Mouse (Mus musculus) G1E (cell line): ENCODE measurements around the gene Shroom3. TPM values are rescaled to one million over a fixed set of nuclear protein-coding genes. Genes with fewer than 3 reads are reported as not detected.

Source experiments
- ATAC-seq: 2 replicates; pipeline ENCODE4 v1.8.0; 2016; ENCODE audit warnings: mild to moderate bottlenecking; ENCODE audit not compliant: insufficient number of reproducible peaks, poor library complexity, low FRiP score, severe bottlenecking; ENCODE audit errors: extremely low read depth
- DNase-seq: peaks from one replicate; pipeline ENCODE4 v3.0.0; 2012; ENCODE audit warnings: low spot score
- H3K27me3 ChIP-seq: 2 replicates; pipeline ENCODE4 v1.6.1; 2012; ENCODE audit warnings: mild to moderate bottlenecking, low read length, inconsistent platforms; ENCODE audit not compliant: insufficient read depth
- H3K36me3 ChIP-seq: replicated peaks from 2 replicates; pipeline ENCODE3; 2012; ENCODE audit warnings: mild to moderate bottlenecking, inconsistent platforms
- H3K4me1 ChIP-seq: 2 replicates; pipeline ENCODE4 v1.6.1; 2012; ENCODE audit warnings: low read depth, low read length, inconsistent platforms, mixed read lengths; ENCODE audit not compliant: insufficient read depth
- H3K4me3 ChIP-seq: 2 replicates; pipeline ENCODE4 v1.5.1; 2012; ENCODE audit warnings: low read depth, mild to moderate bottlenecking, inconsistent platforms, low read length, moderate library complexity, mixed read lengths
- H3K9me3 ChIP-seq: replicated peaks from 2 replicates; pipeline ENCODE4 v1.6.1; 2012; ENCODE audit warnings: inconsistent platforms
- CTCF ChIP-seq: IDR thresholded peaks from 2 replicates; pipeline ENCODE4 v1.5.1; 2012; ENCODE audit warnings: low read depth, low read length, inconsistent platforms, mixed read lengths
- GATA1 ChIP-seq: IDR thresholded peaks from 2 replicates; pipeline ENCODE4 v1.6.1; 2012; ENCODE audit warnings: borderline replicate concordance, low read length, inconsistent platforms, mixed read lengths
- GATA2 ChIP-seq: IDR thresholded peaks from 2 replicates; pipeline ENCODE4 v1.6.1; 2012; ENCODE audit warnings: low read depth, low read length, inconsistent platforms, borderline replicate concordance
- POLR2AphosphoS5 ChIP-seq: IDR thresholded peaks from 2 replicates; pipeline ENCODE4 v1.6.1; 2012; ENCODE audit warnings: low read depth, low read length, inconsistent platforms; ENCODE audit not compliant: insufficient replicate concordance
- TAL1 ChIP-seq: conservative IDR thresholded peaks from 2 replicates; pipeline ENCODE4 v1.6.1; 2012; ENCODE audit warnings: low read depth, low read length, inconsistent platforms, mixed read lengths
- polyA plus RNA-seq: library from polyadenylated mRNA; stranded (reverse); fragments of >175 nt; gene quantifications from 2 replicates; pipeline ENCODE4 v1.2.3, GENCODE M21; 2012
- total RNA-seq, 2 experiments: library from RNA; stranded (forward) in 1 of 2; stranded (reverse) in 1 of 2; fragments of 200-1000 nt in 1 of 2; fragments of >200 nt in 1 of 2; fragmentation: Nextera tagmentation in 1 of 2; gene quantifications; 2 replicates each; pipeline ENCODE4 v1.2.3; 2014 to 2017

Shroom3 gene
- total and polyA plus RNA-seq, 3 experiments = 0.60 TPM; not detected in 2

- H3K36me3 ChIP-seq = no peaks in the 10 kb centered on the region
- no peaks in the 10 kb centered on the region for H3K9me3 ChIP-seq
- no peak for DNase-seq
- no peak overlapping the region for H3K4me3 ChIP-seq
- no peaks in the 10 kb centered on the region for H3K27me3 ChIP-seq
- TF ChIP-seq TAL1 = no peak
- no peak for TF ChIP-seq CTCF
- TF ChIP-seq GATA1 = no peak
- TF ChIP-seq GATA2 = no peak
- no peak for TF ChIP-seq POLR2AphosphoS5
- H3K4me1 ChIP-seq = no peaks in the 10 kb centered on the region
- ATAC-seq = no peak
These were observed 27.5 kb downstream of the Shroom3 start for GRCm38 (mm10) chr5:92710779-92711178.

DNA sequence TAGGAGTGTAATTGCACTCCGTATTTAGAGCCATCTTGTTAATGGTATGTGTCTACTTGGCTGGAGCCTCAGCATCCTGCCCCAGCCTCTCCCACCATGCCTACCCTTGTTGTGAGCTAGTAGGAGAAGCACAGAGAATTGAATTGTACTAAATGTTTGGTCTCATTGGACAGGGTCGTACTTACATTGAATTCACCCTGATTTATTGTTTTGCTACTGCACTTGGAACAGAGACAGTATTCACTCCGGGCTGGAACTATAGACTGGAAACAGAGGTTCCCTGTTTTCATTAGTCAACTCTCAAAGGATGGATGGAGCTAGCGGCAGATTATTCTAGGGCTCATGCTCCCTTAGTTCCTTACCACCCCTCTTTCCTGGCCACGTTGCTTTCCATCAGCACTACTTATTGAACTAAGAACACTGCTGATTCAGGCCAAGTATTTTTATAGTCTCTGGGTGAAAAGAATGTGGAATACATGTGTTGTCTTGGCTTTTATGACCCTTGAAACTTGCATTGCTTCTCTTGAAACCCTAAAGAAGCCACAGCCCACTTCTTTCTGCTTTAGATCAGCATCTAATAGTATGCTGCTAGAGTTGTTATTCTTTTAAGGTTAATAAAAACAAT is 28.5 kb downstream of the Shroom3 start:
- Histone ChIP-seq H3K27me3 (no peaks in the 10 kb centered on the region), H3K9me3 (no peaks in the 10 kb centered on the region), H3K36me3 (no peaks in the 10 kb centered on the region), H3K4me3 (no peak overlapping the region), H3K4me1 (no peaks in the 10 kb centered on the region)
- TF ChIP-seq CTCF (no peak), TAL1 (no peak), GATA1 (no peak), POLR2AphosphoS5 (no peak), GATA2 (no peak)
- ATAC-seq (no peak), DNase-seq (no peak)

DNA sequence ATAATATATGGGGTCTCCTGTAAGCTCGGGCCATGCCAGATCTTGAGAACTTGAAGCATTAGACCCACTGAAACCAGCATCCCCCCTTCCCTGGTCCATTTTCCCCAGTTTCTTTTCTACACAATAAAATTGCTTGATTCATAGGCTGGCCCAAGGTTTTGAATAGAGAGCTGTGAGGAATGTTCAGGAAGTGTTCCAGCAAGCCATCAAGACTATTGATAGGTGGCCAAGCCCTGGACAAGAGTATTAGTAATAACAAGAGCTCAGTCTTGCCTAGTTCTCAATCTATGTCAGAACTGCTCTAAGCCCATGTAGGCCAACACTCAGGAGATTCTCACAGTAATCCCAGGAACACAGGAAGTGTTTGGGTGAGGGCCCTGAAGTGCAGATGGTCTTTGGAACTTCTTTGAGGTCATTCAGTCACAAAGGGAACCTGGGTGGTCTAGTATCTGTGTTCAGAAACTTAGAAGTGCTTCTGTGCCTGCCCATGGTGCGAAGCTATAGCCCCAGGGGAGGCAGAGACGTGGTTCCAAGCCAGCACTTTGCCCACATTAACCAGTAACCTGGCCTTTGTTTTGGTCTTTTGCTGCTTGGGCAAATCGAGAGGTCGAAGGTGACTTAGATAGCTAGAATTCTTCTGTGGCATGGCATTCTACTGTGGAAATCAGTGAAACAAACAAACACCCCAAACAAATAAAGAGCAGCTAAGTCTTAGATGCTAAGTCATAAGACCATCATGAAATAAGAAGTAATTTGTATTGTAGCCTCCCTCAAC is 29.6 kb downstream of the Shroom3 start:
- ATAC-seq (no peak), DNase-seq (no peak)
- Histone ChIP-seq H3K4me3 (no peak overlapping the region), H3K9me3 (no peaks in the 10 kb centered on the region), H3K27me3 (no peaks in the 10 kb centered on the region), H3K36me3 (no peaks in the 10 kb centered on the region), H3K4me1 (no peaks in the 10 kb centered on the region)
- TF ChIP-seq TAL1 = no peak
- no peak for TF ChIP-seq GATA2
- no peak for TF ChIP-seq CTCF
- no peak for TF ChIP-seq POLR2AphosphoS5
- no peak for TF ChIP-seq GATA1

DNA sequence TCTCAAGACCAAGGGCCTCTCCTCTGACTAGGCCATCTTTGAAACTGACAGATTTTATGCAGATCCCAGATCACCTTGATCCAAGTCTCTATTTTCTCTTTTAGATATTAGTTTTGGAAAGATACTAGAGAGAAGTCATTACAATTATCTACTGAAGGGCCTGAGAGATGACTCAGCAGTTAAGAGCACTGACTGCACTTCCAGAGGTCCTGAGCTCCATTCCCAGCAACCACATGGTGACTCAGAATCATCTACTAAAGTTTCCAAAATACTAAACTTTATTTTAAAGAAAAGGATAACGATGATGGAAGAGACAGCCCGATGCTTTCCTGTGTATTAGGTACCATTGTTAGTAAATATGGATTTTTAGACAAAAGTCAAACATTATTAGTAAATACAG is 31.7 kb downstream of the Shroom3 start:
- Histone ChIP-seq H3K4me1 (no peaks in the 10 kb centered on the region), H3K27me3 (no peaks in the 10 kb centered on the region), H3K4me3 (no peak overlapping the region), H3K9me3 (no peaks in the 10 kb centered on the region), H3K36me3 (no peaks in the 10 kb centered on the region)
- TF ChIP-seq POLR2AphosphoS5 (no peak), CTCF (no peak), GATA1 (no peak), TAL1 (no peak), GATA2 (no peak)
- ATAC-seq (no peak), DNase-seq (no peak)

DNA sequence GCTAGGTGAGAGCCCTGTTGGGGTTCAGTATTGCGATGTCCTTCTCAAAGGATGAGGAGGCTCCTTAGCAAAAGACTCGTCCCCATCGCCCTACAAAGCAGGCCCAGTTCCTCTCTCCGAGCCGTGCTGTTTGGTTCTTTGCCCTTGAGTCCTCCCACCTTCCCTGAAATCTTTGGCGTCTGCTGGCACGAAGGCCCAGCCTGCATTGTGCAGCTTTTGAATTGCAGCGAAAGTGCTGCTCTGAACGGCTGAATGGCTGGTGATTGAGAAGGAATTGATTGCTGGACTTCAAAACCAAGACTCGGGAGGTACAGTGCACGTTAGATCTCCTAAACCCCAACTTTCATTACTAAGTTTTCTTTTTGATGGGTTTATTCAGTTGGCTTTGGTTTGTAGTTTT is 32.1 kb downstream of the Shroom3 start:
- no peak overlapping the region for H3K4me3 ChIP-seq
- H3K27me3 ChIP-seq = no peaks in the 10 kb centered on the region
- H3K36me3 ChIP-seq = no peaks in the 10 kb centered on the region
- no peaks in the 10 kb centered on the region for H3K4me1 ChIP-seq
- H3K9me3 ChIP-seq = no peaks in the 10 kb centered on the region
- no peak for ATAC-seq
- DNase-seq = no peak
- TF ChIP-seq POLR2AphosphoS5 = no peak
- TF ChIP-seq GATA2 = no peak
- no peak for TF ChIP-seq CTCF
- TF ChIP-seq TAL1 = no peak
- no peak for TF ChIP-seq GATA1

GRCm38 (mm10) chr5:92715890-92716289 is 32.7 kb downstream of the Shroom3 start:
- no peak for DNase-seq
- no peak for ATAC-seq
- Histone ChIP-seq H3K4me1 (no peaks in the 10 kb centered on the region), H3K4me3 (no peak overlapping the region), H3K36me3 (no peaks in the 10 kb centered on the region), H3K9me3 (no peaks in the 10 kb centered on the region), H3K27me3 (no peaks in the 10 kb centered on the region)
- no peak for TF ChIP-seq CTCF
- no peak for TF ChIP-seq GATA1
- no peak for TF ChIP-seq GATA2
- no peak for TF ChIP-seq POLR2AphosphoS5
- no peak for TF ChIP-seq TAL1
